Mouse (Mus musculus) brain, embryonic 14.5 days (tissue): Measurements from ENCODE around the gene Gm10300. TPM values are rescaled to one million over a fixed set of nuclear protein-coding genes. Genes with fewer than 3 reads are reported as not detected.
A peak's percentile ranks its signal among the peaks of the same experiment; 100 is the strongest.

Experiments
- DNase-seq: peaks from one replicate; pipeline ENCODE4 v3.0.0-alpha.2; 2011; ENCODE audit warnings: low read depth
- CTCF ChIP-seq: fragments of 200-500 bp; IDR thresholded peaks from 2 replicates; pipeline ENCODE4 v1.5.1; 2012; ENCODE audit warnings: inconsistent platforms, mild to moderate bottlenecking, moderate library complexity, borderline replicate concordance; ENCODE audit not compliant: insufficient read depth, insufficient read length; ENCODE audit errors: extremely low read depth
- POLR2A ChIP-seq: fragments of 200-500 bp; IDR thresholded peaks from 2 replicates; pipeline ENCODE4 v1.6.1; 2012; ENCODE audit warnings: mild to moderate bottlenecking, inconsistent platforms, borderline replicate concordance; ENCODE audit not compliant: poor library complexity, insufficient read depth, insufficient read length, severe bottlenecking; ENCODE audit errors: extremely low read depth
- polyA plus RNA-seq: library from polyadenylated mRNA; depleted of rRNA; stranded (reverse); fragments of >200 nt; gene quantifications from 2 replicates; pipeline ENCODE4 v1.2.3, GENCODE M21; 2012; rRNA removed

Gene Gm10300
- polyA plus RNA-seq, 1 experiment: not detected

DNA sequence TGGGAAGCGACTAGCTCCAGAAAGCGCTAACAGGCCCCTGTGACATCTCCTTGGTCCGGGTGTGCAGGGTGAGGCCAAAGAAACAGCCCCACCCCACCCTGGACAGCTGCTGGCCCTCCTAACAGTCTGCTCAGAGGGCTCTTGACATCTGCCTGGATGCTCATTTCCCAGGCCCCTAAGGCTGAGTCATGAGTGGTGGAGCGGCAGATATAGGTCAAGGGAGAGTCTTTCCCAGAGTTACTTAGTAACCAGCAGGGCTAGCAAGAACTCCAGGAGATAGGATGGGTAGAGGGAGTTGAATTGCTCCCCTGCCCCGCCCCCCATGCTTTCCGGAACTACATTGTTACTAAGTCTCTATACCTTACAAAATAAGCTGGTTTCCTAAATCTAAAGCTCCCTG is 18.6 kb downstream of the Gm10300 start:
- TF ChIP-seq CTCF: no peak
- no peak for TF ChIP-seq POLR2A
- no peak for DNase-seq

DNA sequence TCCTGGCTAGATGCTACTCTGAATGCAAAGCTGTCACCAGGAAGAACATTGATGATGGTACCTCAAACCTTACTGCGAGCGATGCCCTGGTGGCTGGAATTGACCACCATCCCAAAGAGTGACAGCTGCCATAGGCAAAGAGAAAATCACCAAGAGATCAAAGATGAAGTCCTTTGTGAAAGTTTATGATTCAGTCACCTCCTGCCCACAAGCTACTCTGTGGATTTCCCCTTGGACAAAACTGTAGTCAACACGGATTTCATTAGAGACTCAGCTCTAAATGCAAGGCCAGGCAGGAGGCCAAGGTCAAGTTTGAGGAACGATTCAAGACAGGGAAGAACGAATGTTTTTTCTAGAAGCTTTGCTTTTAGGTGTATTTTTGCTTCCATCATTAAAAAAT is 19.4 kb downstream of the Gm10300 start:
- DNase-seq: no peak
- TF ChIP-seq POLR2A (no peak), CTCF (no peak)

- TF ChIP-seq POLR2A (no peak), CTCF (no peak)
- DNase-seq: no peak
These were observed 20.5 kb downstream of the Gm10300 start for GRCm38 (mm10) chr4:132095043-132095442.

- DNase-seq: peak; percentile 20
- TF ChIP-seq CTCF (no peak), POLR2A (no peak)
These were observed 25.1 kb downstream of the Gm10300 start for GRCm38 (mm10) chr4:132099548-132099947.

DNA sequence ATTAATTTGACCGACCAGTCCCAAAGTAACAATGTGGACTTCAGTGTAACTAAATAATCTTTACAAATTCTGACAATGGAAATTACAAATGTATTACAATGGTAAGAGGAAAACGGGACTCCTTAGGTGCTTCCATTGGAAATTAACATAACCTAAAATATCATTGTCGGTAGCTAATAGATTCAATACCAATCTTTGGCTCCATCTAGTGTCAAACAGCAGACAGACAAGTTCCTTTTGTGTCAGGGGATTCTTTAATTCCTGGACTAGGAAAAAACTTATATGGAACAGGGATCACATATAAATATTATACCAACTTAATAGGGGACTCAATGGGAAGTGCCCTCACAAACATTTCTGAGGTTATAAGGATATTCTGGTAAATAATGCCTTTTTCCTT is 26.7 kb downstream of the Gm10300 start:
- TF ChIP-seq POLR2A (no peak), CTCF (0 out of 2 replicates have a peak, but pooled peaks have one; percentile 1)
- DNase-seq: peak; percentile 52

- no peak for TF ChIP-seq POLR2A
- TF ChIP-seq CTCF: no peak
- DNase-seq: no peak
These were observed 33.7 kb downstream of the Gm10300 start for GRCm38 (mm10) chr4:132108221-132108620.

- peak; percentile 51 for DNase-seq
- TF ChIP-seq POLR2A (no peak), CTCF (no peak)
These were observed 36.7 kb downstream of the Gm10300 start for GRCm38 (mm10) chr4:132111227-132111626.

GRCm38 (mm10) chr4:132113411-132114095 is 39.1 kb downstream of the Gm10300 start:
- peak; percentile 60 for DNase-seq
- TF ChIP-seq CTCF (no peak), POLR2A (no peak)

- TF ChIP-seq POLR2A (no peak), CTCF (no peak)
- no peak for DNase-seq
These were observed 41.8 kb downstream of the Gm10300 start for GRCm38 (mm10) chr4:132116315-132116714.

DNA sequence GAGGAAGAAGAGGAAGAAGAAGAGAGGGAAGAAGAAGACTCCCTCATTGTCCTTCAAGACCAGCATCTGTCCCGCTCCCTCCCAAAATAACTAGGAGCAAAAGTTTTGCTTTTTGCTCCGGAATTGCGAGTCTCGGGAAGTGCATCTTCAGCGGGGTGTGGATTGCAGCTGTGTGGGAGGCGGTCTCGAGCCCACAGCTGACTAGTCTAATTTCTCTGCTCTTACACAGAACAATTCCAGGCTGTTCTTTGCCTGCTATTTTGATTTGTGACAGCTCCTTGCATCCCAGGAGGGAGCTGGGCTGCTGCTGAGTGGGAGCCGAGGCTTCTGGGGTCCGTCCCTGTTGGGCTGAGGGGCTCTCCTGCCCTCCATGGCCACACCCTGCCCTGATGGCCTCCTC is 45.1 kb downstream of the Gm10300 start:
- DNase-seq: no peak
- TF ChIP-seq POLR2A (no peak), CTCF (no peak)

DNA sequence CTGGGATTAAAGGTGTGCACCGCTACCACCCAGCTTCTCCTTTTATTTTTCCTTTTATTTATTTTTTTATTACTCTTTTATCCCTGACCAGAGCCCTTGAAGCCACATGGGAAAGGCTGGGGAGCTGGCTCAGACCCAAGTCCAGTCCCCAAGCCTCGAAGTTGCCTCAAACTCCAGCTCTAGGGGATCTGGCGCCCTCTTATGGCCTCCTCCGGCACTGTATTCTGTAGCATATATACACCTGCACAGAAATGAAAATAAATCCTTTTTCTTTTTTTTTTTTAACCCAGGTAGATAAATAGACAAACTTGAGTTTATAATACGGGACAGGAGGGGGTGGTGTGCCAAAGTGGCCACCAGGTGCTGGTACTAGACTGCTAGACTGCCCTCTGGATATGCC is 47.2 kb downstream of the Gm10300 start:
- TF ChIP-seq POLR2A (no peak), CTCF (peak; percentile 25; the same call in 1 of the 2 replicates)

DNA sequence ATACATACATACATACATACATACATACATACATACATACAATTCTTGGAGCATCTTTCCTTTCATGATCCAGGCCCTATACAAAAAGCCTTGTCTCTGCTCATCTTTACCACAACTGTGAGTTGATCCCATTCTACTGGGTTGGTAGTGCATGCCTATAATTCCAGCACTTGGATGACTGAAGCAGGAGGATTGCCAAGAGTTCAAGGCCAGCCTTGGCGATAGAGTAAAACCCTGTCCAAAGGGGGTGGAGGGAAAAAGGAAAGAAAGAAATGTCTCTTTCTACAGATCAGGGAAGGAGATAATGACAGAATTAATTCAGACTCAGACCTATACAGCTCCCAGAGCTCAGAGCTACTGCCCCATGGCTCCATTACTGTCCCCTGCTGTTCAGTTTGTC is 48.7 kb downstream of the Gm10300 start:
- DNase-seq: no peak
- no peak for TF ChIP-seq CTCF
- no peak for TF ChIP-seq POLR2A

More for the DNA sequence above, 47.2 kb downstream of the Gm10300 start:
- DNase-seq: no peak

Other genes starting within 250 kb of the Gm10300 start
- 35.7 and 37.2 TPM in 2 replicates for gene Ptpru, start 236.4 kb upstream of the Gm10300 start, polyA plus RNA-seq
- gene Mecr, start 231.2 kb upstream of the Gm10300 start, polyA plus RNA-seq: 28.8 and 34.4 TPM in 2 replicates
- gene Srsf4, start 201.1 kb upstream of the Gm10300 start, polyA plus RNA-seq: 93.0 and 117 TPM in 2 replicates
- 1.0 and 1.1 TPM in 2 replicates for gene Tmem200b, start 152.9 kb upstream of the Gm10300 start, polyA plus RNA-seq
- 86.3 and 111 TPM in 2 replicates for gene Epb41, start 624 bp downstream of the Gm10300 start, polyA plus RNA-seq
- gene Oprd1, start 69.8 kb downstream of the Gm10300 start, polyA plus RNA-seq: 0.28 and 0.41 TPM in 2 replicates
- gene Ythdf2, start 137.6 kb downstream of the Gm10300 start, polyA plus RNA-seq: 46.6 and 52.2 TPM in 2 replicates
- 36.4 and 43.8 TPM in 2 replicates for gene Gmeb1, start 186.9 kb downstream of the Gm10300 start, polyA plus RNA-seq
- gene Taf12, start 199.7 kb downstream of the Gm10300 start, polyA plus RNA-seq: 24.5 and 25.8 TPM in 2 replicates
- gene Rab42, start 228.7 kb downstream of the Gm10300 start, polyA plus RNA-seq: 0.66 and 0.82 TPM in 2 replicates